Mouse (Mus musculus) left cerebral cortex, adult 18-20 months (tissue): ENCODE measurements around the gene Lpar3. TPM values are rescaled to one million over a fixed set of nuclear protein-coding genes. Genes with fewer than 3 reads are reported as not detected.

ENCODE experiments used
- DNase-seq, 2 experiments: peaks; one replicate each; pipeline ENCODE4 v3.0.0; 2021 to 2022; ENCODE audit warnings: low spot score in 2 of 2, mixed read lengths in 1 of 2
- long read RNA-seq, 2 experiments: library from polyadenylated mRNA; stranded (forward); transcript quantifications; one replicate each; pipeline ENCODE4 v2.0.0; 2021
- total RNA-seq, 2 experiments: library from RNA; stranded (reverse); gene quantifications; 2 replicates each; pipeline ENCODE4 v1.2.3; 2021

Lpar3 gene
- total RNA-seq, result under 1 TPM; 0.28 to 0.40 TPM
- long read RNA-seq, experiment 1, partial matches to known transcripts, result 0 of 3 reads
- long read RNA-seq, experiment 1, other reads (novel, unspliced or antisense), result 0 of 3 reads
- long read RNA-seq, experiment 2, result 0 reads

- DNase-seq, result peak; percentile 13 to 21
Observed at GRCm38 (mm10) chr3:146220776-146221486, at the start of gene Lpar3. TSS of gene Lpar3 (plus strand) at chr3:146220963.

DNA sequence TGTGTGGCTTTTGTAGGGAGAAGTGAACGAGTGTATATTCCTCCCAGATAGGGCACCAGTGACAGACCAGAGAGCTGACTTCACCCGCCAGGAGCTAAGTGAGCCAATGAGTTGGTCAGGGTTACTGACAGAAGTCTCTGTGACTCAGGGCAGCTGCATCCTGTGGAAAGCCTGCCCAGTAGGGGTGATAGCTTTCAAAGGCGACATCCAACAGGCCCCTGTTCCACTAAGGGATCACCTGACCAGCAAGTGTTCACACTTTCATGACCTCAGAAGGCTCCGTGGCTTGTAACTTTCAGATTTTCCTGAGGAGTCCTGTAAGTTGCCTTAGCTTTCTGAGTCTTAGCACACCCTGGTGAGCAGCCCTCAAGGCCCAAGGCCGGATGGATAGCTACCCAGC lies 47.7 kb upstream of the Lpar3 start:
- DNase-seq, result no peak

- no peak for DNase-seq
Observed at GRCm38 (mm10) chr3:146174215-146174614, 46.5 kb upstream of the Lpar3 start.

DNA sequence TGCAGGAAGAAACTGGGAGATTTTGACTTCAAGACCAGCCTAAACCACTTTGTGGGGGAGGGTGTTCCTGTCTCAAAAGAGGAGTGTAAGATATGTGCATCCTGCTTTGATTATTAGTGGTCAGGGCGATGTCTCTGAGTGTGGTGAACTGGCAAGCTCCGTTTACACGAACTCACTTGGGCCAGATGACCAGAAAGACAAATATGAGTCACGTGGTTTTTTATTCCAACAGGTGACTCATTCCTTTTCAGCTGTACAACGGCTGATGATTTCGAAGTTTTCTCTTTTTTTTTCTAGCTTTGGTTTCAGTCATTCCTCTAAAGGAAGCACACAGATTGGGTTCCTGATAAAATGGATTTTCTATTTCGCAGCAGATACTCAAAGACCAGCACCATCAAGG lies 43.5 kb upstream of the Lpar3 start:
- DNase-seq, result no peak

DNA sequence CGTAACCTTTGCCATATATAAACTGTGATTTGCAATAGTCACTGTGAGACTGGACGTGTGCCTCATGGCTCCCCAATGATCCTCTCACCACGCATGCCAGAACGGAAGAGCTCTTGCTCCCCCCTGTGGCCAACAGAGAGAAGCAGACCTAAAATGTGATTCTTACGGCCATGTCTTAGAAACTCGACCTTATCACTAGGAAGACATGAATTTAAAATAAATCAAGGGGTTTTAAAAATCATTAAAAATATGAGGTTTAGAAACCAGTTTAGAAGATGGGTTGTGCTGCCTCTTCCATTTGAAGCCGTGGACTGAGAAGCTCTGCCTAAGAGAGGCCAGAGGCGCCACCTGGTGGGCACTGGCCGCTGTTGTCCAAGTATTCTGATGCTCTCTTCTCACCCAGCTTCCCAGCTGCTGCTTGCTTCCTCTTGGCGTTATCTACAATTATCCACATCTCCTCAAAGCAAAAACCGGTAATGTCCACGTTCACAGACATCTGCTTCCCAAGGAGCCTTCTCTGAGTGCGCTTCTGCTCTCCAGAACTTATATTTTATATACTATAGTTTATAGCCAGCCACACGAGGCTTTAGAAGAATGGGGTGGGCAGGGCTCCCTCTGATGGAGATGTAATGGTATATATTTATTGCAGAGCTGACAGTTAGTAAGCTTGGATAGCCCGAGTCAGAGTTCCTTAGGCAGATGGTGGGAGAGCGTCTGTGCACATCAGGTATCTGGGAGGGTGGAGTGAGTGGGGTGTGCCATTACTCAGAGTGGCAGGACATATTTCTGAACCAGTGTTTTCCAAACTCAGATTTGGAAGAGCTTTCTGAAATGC lies 42.8 kb upstream of the Lpar3 start:
- peak; percentile 87 to 88 for DNase-seq

GRCm38 (mm10) chr3:146180341-146180740 lies 40.4 kb upstream of the Lpar3 start:
- no peak for DNase-seq

DNA sequence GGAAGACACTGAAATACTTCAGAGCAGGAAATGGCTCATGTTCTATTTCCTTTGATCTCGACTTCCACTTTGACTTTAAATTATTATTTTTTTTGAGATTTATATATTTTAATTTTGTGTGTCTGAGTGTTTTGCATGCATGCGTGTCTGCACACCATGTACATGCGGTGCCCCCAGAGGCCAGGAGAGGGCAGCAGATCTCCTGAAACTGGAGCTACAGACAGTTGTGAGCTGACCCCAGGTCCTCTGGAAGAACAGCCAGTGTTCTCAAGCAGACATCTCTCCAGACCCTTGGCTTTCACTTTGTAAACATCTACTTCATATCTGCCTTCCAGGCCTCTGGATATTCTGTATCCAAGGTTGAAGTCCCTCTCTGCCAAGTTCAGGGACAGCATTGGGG lies 39.8 kb upstream of the Lpar3 start:
- peak; percentile 22 to 48 for DNase-seq

- DNase-seq, result peak; percentile 56 to 63
Observed at GRCm38 (mm10) chr3:146184992-146185657, 35.6 kb upstream of the Lpar3 start.

GRCm38 (mm10) chr3:146186033-146186432 lies 34.7 kb upstream of the Lpar3 start:
- DNase-seq, result no peak

DNA sequence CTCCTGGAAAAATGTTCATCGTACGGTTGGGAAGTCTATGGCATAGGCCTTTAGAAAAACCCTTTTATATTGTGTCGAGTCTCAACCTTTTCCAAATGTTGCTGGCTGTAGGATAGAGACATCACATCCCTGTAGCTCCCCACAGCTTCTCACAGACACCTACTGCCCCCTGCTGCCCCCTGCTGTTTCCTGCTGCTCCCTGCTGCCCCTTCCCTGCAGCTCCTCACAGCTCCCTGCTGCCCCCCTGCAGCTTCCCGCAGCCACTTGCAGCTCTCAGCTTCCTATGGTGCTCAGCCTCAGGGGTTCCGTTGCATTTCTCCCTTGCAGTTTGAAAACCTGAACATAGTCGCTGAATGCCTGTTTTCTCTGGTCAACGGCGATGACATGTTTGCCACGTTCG lies 30.8 kb upstream of the Lpar3 start:
- no peak for DNase-seq

DNA sequence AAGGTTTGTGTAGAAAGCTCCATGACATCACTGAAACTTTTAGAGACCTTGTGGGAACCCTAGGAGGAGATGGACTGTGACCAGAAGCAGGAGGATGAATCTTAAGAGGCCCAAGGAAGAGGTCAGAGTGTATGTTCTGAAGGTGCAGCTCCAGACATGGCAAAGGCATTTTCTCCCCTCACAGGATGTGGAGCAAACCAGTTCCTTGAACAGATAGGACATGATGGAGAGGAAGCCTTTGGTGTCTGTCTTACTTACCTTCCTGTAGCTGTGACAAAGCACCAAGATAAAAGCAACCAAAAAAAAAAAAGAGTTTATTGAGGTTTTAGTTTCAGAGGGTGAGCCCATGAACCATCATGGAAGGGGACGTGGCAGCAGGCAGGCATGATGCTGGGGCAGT lies 28.3 kb upstream of the Lpar3 start:
- no peak for DNase-seq

DNA sequence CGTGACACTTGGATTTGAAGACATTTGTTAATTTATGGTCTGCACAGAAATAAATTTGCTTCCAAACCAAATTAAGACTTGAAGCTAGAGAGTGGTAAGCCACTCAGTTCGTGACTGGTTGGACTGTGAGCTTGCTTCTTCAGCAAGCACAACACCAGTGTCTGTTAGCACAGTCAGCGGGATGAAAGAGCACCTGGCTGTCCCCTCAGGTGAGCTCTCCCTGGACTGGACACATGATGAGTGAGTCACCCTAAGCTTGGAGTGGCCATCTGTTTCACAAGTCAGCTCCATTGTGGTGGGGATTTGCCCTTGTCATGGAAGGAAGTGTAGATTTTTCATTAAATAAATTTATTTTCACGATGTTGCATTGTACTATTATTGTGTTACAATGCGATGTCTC lies 25.6 kb upstream of the Lpar3 start:
- no peak for DNase-seq

DNA sequence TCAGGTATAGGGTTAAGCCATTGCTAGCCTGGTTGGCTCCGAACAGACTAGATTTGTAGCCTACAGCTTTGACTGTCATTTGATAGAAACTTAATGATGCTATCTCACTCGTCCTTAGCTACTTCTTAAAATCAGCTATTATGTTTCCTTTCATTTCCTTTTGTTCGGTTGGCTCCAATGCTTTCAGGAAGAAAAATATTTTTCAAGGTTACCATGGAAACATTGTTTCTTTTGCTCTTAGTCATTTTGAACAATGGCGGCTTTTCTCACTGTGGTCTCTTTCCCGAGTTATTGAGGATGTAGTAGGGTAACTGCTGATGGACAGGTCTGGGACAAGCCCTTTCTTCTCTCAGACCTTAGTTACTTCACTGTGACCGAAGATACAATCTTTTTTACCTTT lies 24.5 kb upstream of the Lpar3 start:
- DNase-seq, result no peak

DNA sequence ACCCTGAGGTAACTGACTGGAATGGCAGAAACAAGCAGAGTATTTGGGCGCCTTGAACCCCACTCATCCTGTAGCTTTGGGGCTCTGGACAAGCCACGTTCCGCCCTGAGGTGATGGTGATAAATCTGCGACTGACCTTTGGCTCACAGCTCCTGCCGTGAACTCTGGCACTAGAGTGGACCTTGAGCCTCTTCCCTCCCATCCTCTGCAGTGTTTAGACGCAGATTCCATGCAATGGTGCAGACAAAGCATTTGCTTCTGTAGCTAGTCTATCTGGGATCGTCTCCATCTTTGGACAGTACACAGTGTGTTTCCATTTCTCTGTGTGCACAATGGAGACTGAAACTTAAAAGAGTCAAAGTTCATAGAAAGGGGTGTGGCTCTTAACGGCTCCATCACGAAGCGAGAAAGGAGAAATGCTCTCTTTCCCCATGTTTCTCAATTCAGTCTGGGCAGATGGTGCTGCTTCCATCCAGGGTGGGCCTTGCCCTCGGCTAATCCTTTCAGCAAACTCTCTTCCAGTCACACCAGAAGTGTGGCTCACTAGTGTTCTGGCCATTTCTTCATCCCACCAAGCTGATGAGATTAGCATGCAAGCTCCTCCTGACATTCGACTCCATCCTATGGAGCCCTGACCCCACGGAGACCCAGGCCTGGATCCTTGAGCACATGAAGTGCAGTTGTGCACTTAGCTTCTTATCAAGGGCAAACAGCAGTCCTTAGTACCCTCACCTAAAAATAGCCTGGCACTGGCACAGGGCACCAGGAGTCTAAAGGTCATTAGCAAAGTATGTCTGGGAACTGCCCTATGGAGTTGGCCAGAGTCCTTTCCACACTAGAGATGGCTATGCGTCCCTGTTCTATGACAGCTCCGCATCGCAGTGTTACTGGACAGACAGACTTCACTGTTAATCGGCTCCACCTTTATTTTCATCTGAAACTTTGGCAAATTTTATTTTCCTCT lies 23.7 kb upstream of the Lpar3 start:
- no peak for DNase-seq

- no peak for DNase-seq
Observed at GRCm38 (mm10) chr3:146197785-146198184, 23.0 kb upstream of the Lpar3 start.

DNA sequence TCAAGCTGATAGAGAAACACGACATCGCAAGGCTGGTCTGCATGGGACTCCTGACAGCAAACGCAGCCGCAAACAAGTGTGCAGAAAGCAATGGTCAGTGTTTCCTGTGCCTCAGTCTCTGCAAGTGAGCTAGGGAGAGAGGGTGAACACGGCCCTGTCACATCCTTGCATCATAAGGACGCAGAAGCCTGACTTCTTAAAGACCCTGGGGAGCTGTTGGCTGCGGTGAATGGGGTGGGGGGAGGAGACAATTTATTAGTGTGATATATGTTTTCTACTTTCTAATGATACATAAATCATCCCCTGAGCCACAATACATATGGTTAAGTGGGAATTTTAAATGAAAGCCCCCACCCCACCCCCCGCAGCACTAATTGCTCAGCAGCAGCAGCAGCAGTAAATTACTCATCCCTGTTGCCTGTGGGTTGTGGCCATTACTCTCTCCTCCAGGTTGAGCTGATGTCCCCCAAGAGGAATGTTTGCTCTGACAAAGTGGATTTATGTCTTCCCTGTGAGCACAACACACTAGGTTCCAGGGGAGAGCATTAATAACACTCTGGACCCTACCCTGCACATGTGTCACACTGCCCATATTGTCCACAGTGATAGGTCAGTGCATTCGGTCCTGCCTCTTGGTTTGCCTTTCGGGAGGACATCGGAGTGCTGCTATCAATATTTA lies 21.8 kb upstream of the Lpar3 start:
- no peak for DNase-seq

DNA sequence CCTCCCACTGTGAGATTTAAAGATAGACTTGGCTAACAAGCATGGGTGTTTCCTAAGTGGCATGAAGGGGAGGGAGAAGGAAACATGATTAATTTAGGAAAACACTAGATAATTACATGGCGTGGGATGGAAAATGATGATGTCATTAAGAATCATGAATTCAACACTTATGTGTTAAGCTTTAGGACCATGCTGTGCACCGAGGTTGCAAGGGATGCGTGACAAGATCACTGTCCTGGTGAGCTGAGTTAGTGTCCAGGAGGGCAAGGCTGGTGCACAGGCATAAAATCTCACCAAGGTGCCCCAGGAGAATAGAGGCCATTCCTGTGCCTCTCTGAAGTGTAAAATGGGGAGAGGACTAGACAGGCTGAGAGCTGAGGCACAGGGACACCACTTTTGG lies 21.3 kb upstream of the Lpar3 start:
- DNase-seq, result no peak

DNA sequence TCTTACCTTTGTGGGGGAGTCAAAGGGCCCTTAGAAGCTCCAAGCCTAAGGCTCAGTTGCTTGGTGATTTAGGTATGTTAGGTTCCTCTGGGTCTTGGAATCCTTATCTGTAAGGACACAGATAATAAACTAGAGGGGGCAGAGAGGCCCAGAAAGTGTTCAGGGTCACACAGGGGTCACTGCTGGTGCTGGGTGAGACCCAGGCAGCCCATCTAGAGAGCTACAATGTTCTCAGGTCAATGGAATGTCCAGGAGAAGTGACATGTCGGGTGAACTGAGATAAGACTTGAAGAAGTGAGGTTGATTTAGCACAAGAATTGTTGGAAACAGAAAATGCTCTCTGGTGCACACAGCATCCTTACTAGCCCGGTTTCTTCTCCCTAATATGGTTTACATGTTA lies 16.4 kb upstream of the Lpar3 start:
- DNase-seq, result no peak

DNA sequence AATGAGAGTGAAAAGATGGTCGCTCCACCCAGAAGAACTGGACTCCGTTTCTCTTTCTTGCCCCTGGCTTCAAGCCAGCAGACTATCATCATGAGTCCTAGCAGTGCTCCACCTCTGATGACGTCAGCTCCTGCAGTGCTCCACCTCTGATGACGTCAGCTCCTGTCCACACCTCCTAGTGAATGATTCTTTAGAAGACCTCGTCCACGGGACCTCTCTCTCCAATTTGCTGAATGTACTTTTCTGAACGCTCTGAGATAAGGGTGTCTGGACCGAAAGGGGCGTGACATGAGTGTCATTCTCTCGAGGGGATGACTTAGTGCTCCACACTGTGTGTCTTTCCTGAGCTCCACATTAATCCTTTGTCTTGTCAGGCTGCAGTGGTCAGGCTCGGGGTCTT lies 15.5 kb upstream of the Lpar3 start:
- no peak for DNase-seq

GRCm38 (mm10) chr3:146206635-146207034 lies 14.1 kb upstream of the Lpar3 start:
- no peak for DNase-seq
